Mouse (Mus musculus): Measurements from ENCODE around the gene Stpg2. TPM values are rescaled to one million over a fixed set of nuclear protein-coding genes. Genes with fewer than 3 reads are reported as not detected.

The Stpg2 gene
- total RNA-seq, 2 experiments from 2014 or later, result not detected

DNA sequence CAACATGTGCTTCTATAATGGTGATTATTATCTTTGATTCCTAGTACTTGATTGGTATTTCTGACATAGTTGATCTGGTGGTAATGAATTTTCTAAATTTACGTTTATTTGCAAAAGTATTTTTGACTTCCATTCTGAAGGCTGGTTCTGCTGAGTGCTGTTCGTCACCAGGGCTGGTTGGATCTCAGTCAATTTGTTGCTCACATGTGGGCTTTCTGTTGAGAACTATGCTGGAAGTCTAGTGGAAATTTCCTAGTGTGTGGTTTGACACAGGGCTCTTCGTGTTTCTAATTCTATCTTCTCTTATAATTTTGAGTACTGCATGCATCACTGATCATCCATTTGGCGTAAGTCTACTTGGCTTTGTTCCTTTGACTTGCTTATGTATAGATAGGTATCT is 504.3 kb downstream of the Stpg2 start:
- DNase-seq (ENCODE audit: low spot score in 2 of 2), result peak; percentile 16 to 34
- Histone ChIP-seq H3K27ac (peak overlapping the region; percentile 51; the same call in 1 of the 2 replicates), H3K4me3 (no peak overlapping the region)
- no peak for TF ChIP-seq CTCF (conservative IDR thresholded peaks at IDR 0.05)

DNA sequence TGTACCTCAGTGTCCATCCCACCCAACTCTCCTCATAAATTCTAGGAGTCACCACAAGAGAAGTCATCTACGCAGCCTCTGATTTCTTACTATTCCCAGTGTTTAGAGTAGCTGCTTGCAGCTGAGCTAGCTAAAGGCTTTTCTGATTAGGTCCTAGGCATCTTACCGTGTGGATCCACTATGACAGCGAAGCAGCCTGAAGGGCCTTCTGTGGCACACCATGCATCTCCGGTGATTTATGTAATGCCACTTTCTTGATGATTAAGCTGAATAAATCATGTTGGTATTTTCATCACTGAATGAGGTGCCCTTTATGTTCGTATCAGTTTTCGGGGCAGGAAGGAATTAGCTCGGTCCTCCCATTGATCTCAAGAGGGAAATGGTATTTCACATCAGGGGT is 523.3 kb downstream of the Stpg2 start:
- Histone ChIP-seq H3K27ac (no peak overlapping the region), H3K4me3 (no peak overlapping the region)
- no peak for TF ChIP-seq CTCF (conservative IDR thresholded peaks at IDR 0.05)
- DNase-seq (ENCODE audit: low spot score in 2 of 2), result no peak

DNA sequence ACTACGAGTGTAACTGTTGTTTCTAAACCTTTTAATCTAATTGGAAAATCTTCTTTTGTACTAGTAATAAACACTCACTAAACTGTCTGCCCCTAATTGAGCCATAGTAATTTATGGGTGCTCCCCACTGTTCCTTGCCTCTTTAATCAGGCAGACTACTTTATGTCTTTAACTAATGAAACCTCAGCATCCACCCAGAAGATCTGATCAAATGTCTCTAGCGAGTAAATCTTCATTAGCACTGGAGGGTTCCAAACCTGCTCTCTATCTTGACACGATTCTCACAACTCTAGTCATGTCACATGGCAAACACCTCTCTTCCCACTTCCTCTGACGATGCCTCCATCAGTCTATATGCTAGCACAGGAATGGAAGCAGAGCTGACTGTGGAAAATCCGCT is 523.8 kb downstream of the Stpg2 start:
- TF ChIP-seq CTCF (conservative IDR thresholded peaks at IDR 0.05), result no peak
- no peak for DNase-seq (ENCODE audit: low spot score in 2 of 2)
- Histone ChIP-seq H3K27ac (no peak overlapping the region), H3K4me3 (no peak overlapping the region)

DNA sequence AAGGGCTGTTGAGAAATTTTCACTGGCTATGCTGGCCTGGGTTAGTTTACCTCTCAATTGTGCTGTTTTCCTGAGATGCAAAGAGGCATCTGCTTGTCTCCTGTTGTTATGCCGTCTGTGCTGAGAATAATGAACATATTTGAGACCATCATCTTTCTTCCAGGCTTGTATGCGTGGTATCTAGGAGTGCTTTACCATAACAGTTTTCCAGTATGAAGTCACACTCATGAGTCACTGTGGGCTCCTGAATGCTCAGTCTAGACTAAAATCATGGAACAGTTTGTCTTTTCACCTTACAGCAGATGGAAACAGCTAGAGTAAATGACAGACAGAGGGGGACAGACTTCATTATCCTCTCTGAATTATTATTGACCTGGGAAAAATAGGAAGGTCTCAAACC is 527.7 kb downstream of the Stpg2 start:
- TF ChIP-seq CTCF (conservative IDR thresholded peaks at IDR 0.05), result no peak
- no peak for DNase-seq (ENCODE audit: low spot score in 2 of 2)
- no peak overlapping the region for H3K4me3 ChIP-seq
- H3K27ac ChIP-seq, result peak overlapping the region; percentile 49

DNA sequence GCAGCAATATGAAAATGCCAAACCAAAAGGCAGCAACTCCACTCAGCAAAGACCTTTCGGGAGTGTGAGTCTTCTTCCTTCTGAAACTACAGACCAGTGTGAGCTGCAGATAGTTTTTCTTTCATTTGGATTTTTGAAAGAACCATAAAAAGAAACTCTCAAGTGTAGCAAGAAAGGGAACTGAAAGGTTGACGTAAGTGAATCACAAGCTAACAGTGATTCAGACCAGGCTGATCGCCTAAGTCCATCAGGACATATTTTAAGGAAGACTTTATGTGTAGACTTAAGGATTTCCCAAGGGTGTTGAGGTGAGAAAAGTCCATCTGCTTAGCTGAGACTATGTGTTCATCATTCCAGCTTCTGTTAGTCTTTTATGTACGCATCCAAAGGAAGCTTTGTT is 533.9 kb downstream of the Stpg2 start:
- DNase-seq (ENCODE audit: low spot score in 2 of 2), result no peak
- Histone ChIP-seq H3K27ac (no peak overlapping the region), H3K4me3 (no peak overlapping the region)
- no peak for TF ChIP-seq CTCF (conservative IDR thresholded peaks at IDR 0.05)

Other genes with a start within 250 kb of the Stpg2 start
- gene Rap1gds1, start 130.5 kb upstream of the Stpg2 start, total RNA-seq (2021), result 100 to 1,000 TPM; 210 to 216 TPM

Measured in layer of hippocampus, adult 2 months (tissue).